Mouse (Mus musculus) cerebral cortex, adult 2 months (tissue): ENCODE data around the gene Srsf3.

Experiments
- WGBS: fragments of 180-500 bp; shearing (Covaris S2); methylation state at CpG from one replicate; pipeline ENCODE4 v1.1.7; 2018; 5-methylcytosine and 5-hydroxymethylcytosine counted together

The Srsf3 gene

DNA sequence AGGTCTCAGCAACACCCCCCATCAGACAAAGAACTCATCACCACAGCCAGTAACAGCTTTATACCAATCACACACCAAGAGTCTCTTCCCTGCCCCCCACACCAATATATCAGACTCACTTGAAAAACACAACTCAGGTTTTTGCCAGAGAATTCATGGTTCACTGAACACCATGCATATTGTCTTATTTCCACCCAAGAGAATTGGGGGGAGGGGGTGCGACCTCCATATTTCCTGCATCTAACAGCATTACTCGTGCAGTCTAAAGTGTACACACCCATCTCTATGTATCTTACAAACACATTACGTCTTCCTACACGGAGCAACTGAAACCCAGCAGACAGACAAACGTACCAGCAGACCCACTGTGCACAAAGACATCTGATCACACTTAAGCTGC, 39.4 kb downstream of the Srsf3 start:
- 81% methylated on average over 5 of the region's 5 CpGs for WGBS

DNA sequence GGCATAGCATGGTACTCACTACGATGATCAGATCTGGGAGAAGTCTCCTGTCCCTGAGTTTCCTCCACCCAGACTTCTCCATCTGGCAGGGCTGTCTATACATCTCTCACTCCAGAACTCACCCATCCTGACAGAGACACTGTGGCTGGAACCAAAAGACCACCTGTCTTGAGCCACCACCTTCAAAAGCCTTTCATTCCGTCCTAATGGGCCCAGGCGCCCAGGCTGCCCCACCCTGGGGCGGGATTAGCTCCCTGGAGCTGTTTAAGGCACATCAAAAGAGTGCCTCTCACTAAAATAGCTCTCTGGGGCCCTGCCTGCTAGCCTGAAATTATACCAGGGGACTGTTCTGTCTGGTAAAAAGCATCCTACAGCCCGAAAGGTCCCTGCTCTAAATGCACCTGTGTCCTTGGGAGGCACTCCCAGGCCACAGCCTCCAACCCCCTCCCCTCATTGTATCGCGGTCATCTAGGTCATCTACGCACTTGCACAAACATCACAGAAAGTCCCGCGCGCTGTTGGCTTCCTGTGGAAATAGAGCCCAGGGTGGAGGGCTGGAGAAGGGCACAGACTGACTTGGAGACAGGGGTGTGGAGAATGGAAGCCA, 40.4 kb downstream of the Srsf3 start:
- 56% methylated on average over 11 of the region's 11 CpGs for WGBS

DNA sequence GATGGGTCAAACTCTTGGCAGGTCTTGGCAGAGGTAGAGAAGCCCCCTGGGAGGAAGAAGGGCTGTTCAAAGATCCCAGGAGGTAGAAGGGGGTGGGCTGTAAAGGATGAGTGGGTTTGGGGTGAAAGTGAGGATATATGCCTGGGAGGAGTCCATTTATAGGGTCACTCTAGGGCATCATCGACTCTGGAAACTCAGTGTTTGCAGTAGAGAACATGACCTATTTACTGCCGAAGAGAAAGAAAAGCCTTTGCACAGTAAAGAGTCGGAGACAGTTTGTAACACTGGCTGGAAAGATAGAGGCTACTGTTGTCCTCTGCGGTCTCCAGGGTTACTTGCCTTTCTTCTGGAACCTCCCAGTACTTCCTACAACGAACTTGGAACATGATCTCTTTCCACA, 40.9 kb downstream of the Srsf3 start:
- whole genome bisulfite sequencing: 39% methylated on average over 5 of the region's 5 CpGs

DNA sequence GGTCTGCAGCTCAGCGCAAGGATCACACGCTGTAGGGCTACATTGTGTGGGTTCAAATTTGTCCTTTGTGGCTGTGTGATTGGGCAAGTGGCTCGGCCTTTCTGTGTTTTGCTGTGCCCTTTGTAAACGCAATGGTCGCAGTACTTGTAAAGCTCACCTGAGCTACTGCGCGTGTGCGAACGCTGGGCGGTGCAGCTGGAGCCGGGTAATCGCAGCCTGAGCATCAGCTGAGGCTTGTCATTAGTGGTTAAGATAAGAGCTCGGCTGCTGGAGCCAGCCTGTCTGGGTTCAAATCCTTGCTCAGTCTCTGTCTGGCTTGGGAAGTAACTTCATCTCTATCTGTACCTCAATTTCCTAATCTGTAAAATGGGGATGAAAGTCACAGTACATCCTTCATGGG, 41.7 kb downstream of the Srsf3 start:
- 92% methylated on average over 13 of the region's 13 CpGs for WGBS

DNA sequence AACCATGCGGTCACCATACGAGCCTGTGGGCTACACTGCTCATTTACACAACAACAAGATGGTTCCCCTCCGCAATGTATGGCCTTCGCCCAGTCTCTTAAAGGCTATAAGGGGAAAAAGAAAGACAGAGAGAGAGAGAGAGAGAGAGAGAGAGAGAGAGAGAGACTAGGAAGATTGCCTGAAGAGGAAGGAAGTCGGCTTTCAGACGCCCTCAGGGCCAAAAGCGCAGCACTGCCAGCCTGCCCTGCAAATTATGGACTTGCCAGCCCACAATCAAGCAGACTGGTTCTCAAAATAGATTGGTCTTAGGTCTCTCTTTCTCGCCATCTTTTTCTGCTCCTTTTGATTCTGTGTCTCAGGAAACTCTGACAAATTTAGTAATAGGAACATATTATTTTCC, 43.8 kb downstream of the Srsf3 start:
- WGBS: 78% methylated on average over 8 of the region's 8 CpGs

DNA sequence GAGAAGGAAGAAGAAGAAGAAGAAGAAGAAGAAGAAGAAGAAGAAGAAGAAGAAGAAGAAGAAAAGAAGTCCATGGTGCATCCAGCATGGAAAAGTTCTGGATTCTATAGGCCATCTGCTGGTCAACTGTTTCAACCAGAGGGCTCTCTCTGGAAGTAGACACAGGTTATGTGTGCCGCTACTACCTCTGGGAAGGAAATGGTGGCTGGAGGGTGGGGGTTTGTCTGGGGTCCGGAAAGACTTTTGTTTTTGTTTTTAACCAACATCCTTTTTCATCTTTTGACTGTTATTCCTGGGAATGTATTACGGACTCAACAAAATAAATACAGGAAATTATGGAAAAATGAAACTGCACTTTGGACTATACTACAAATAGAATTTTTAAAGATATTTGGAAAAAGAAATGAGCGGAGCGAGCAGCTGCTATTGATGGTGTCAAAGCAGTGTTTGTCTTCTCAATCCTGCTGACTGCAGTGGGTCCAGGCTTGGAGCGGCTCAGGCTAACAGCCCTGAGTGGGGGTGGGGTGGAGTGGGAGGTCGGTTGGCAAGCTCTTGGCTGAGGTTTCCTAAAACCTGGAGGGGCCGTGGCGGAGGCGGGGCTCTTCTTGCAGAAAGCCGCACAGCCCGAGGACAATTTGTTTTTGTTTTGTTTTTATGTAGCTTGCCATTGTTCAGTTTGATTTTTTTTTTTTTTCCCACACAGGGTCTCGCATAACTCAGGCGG, 45.5 kb downstream of the Srsf3 start:
- 16% methylated on average over 14 of the region's 14 CpGs for WGBS

DNA sequence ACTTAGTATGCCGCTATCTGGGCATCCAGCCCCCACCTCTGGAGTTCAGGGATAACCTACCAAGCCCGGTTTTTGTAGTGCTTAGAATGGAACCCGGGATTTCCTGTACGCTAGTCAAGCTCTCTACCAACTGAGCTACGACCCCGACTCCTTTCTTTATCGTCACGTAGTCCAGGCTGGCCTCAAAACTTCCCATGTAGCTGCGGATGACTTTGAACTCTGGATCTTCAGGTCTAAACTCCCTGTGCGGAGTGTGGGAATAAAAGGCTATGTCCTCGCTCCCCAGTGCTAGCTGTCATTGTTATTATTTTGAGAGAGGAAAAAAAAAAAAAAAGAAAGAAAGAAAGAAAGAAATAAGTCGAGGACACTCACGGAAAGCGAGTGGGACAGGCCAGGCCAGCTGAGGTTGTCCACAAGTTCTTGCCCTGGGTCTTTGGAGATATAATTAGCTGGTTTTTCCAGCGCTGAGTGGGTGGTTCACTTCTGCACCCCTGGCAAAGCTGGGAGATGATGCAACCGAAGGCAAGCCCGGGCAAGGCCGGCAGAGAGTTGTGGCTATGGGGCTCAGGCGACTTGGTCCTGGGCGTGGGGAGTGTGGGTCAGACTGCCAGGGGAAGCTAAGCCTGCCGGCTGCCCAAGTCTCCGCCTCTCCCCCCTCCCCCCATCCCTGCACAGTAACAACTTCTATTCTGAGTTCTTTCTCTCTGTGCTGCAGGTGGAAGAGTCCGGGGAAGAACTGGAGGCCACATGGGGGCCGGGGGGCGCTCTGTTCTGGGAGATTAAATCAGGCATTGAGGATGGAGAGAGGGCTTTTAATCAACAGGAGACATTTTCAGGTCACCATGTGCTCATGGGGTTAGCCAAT, 46.3 kb downstream of the Srsf3 start:
- 26% methylated on average over 25 of the region's 25 CpGs for WGBS

DNA sequence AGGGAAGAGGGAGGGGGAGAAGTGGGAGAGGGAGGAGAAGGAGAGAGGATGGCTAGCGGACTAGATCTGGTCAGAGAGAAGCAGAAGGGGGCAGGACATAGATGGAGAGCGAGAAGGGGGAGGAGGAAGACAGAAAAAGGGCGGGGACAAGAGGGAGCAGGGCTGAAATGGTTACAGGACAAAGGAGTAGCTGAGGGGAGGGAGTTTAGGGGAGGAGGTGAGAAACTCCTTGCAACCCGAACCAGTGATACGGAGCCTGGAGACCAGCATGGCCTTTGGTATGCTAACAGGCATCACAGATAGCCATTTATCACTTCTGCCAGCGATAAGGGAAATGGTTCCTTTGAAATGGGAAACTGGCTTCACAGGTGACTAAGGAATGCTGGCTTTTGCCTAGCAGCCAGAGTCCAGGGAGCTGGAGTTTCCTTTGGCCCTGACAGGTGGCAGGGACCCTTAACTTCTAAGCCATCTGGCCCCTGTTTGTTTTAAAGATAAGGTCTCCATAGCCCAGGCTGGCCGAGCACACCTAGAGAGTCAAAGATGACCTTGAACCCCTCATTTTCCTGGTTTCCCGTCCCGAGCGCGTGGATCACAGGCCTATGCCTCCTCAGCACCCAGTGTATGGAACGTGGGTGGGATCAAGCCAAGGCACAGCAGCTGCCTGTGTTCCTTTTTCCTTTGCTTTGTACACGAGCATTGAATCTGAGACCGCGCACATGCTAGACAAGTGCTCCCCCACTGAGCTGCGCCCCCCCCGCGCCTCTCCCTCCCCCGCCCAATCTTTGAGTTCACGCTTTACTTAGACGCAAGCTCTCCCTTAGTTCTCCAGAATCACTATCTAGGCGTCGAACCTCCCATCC, 48.6 kb downstream of the Srsf3 start:
- 38% methylated on average over 23 of the region's 23 CpGs for WGBS

DNA sequence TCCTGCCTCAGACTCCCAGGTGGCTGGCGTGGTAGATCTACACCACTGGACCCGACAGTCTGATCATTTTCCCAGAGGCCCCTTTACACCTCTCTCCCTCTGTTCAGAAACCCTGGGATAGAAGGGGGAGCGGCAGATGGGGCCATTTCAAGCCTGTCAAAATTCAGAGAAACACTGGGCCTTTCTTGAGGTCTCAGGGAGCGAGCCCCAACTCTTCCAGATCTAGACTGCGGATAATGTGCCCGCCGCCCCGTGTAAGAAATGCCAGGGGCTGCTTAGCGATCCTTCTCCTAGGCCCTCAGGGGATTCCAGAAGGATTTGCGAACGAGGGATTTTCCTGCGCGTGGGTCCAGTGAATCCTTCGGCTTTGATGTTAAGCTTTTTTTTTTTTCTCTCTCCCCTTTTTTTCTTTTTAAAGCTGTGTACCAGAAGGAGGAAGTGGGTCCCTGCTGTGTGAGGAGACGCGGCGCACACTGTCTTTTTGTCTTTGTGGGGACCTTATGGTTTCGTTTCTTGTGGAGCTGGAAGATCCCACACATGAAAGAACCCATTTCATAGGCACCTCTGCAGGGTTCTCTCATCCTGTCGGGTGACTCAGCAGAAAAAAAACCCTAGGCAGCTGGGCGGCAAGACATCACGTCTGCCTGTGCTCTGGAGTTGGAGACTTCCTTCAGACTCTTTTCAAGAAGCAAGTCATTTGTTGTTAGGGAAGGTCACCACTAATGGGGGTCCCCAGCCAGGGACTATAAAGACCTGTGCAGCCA, 49.4 kb downstream of the Srsf3 start:
- WGBS: 22% methylated on average over 21 of the region's 21 CpGs

DNA sequence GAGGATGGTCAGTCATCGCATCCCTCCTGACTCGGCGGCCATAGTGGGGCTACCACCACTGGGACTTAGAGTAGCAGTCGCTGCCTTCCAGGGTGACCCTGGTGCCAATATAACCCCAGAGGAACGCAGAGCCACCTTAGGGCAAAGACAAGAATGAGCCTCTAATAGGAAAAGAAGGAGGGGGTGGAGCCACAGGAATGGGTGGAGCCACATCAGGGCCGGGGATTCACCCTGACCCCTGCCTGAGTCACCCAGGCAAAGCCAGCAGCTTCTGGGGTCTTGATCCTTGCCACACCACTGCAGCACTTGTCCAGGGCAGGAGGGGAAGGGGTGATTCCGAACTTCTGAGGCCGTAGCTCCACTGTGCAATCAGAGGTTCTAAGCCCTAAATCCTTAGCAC, 51.2 kb downstream of the Srsf3 start:
- 97% methylated on average over 8 of the region's 8 CpGs for WGBS

DNA sequence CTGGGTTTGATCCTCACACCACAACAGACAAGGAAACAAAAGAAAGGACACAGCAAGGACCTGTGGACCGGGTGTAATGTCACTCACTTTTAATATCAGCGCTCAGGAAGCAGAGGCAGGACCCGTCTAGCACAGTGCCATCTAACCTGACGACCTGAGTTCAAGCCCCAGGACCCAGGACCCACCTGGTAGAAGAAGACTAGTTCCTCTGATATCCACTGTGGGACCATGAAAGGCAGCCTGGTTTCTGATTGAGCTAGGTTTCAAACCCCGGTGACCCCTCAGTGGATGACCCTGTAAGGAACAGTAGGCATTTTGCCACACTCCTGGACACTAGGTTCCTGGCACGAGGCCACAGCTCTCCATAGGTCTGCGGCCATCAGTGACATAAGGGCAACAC, 52.2 kb downstream of the Srsf3 start:
- WGBS: 94% methylated on average over 7 of the region's 7 CpGs

DNA sequence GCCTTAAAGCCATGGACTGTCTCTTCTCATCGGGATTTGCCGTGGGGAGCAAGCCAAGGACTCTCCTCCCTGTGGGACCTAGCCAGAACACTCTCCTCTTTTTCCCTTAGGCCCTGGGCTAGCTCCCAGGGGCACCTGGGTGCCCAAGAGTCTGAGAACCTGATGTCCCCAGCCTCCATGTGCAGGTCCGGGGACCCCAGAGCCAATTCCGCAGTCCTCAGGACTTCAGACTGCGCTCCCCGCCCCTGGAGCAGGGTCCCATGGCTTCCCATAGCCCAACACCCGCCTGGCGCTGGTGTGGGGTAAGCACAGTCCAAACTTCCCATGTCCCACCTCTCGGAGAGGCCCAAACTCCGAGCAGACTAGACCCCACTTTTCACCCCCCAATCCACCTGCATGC, 52.8 kb downstream of the Srsf3 start:
- 81% methylated on average over 10 of the region's 10 CpGs for WGBS

DNA sequence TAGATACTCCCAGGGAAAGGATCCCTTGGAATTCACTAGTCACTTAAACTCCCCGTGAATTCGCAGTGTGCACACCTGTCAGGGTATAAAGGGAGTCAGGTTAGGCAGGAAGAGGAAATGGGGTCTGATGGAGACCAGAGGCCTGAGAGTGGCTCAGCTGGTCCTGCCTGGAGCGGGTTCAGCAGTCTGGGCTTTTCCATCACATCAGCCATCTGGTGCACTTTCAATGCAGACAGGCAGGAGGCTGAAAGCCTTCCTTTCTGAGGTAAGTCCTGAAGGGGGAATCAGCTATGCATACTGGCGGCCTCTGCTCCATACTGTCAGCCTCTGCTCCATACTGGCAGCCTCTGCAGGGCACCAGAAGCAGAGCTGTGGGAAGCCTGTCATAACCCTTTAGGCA, 54.5 kb downstream of the Srsf3 start:
- 80% methylated on average over 4 of the region's 4 CpGs for WGBS

DNA sequence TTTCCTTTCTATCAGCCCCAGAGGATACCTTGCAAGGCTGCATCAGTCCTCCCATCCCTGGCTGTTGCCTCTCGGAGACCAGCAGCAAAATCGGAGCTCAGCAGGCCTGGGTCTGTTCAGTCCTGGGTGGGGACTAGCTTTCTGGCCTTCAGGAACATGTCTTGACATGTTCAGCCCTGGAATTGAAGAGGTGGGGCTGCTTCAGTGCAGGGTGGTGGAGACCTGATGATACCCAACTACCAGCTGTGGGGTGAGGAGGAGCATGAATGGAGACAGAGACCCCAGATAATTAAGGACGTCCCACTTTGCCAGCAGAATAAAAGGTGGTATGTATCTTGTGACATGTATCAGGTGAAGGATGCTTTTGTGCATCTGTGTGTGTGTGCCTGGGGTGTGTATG, 58.3 kb downstream of the Srsf3 start, which contains the start of gene Cdkn1a:
Cdkn1a (plus strand) TSS at position 201 of the 400 bp plus-strand sequence.
- WGBS: 82% methylated on average over 3 of the region's 3 CpGs

DNA sequence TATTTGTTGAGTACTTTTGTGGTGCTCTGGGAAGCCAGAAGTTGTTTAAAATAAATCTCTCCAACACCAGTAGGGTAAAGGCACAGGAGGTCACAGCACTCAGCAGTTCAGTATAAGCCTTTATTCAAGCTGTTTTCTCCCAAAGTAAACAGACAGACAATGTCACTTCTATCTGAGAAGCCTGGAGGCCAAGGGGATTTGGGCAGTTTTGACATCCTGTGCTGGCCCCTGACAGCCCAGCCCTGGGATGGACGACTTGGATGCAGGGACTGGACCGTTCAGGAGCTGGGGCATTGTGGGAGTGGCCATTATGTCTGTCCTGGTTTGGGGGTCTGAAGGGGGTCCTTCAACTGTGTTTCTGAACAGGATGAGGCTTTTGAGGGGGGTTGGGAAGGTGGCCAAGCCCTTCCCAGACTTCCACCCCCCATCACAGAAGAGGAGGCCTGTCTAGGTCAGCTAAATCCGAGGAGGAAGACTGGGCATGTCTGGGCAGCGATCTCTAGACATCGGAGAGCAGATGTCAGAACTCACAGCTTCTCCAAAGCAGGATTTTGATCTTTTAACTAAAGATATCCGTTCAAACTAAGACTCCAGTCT, 59.0 kb downstream of the Srsf3 start:
- WGBS: 47% methylated on average over 6 of the region's 6 CpGs

DNA sequence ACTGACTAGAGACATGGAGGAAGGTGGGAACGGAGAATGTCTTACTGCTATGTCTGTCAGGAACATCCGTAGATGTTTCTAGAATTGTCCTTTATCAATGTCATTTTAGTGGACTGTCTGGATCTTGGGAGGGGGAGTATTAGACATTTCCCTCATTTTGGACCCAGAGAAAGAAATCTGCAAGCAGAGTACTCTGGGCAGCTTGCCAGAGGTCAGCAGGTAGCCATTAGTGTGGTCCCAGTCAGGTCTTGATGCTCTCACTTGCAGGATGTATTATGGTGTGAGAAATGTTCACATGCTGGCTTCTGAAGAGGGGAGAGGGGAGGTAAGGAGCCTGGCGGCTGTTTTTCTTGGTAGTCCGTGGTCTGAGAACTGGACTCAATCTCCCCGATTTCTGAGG, 60.1 kb downstream of the Srsf3 start:
- WGBS: 82% methylated on average over 5 of the region's 5 CpGs
